Mouse (Mus musculus) hindbrain, embryonic 16.5 days (tissue): ENCODE measurements around the gene Tcea3. TPM values are rescaled to one million over a fixed set of nuclear protein-coding genes. Genes with fewer than 3 reads are reported as not detected.

Experiments
- ATAC-seq: fragments of 200-750 bp; cut with Nextera tagmentation; 2 replicates; pipeline ENCODE4 v1.8.0; 2017; ENCODE audit warnings: moderate TSS enrichment, moderate library complexity
- H3K27ac ChIP-seq: fragments of 300-500 bp; sonication (generic); 2 replicates; pipeline ENCODE4 v1.5.1; 2014; ENCODE audit warnings: low read depth, mild to moderate bottlenecking, control low read depth, low read length, moderate library complexity
- H3K27me3 ChIP-seq: fragments of 300-500 bp; sonication (generic); replicated peaks from 2 replicates; pipeline ENCODE4 v1.6.1; 2014; ENCODE audit warnings: low read length; ENCODE audit not compliant: control insufficient read depth, insufficient read depth
- H3K36me3 ChIP-seq: fragments of 300-500 bp; sonication (generic); 2 replicates; pipeline ENCODE4 v1.6.1; 2014; ENCODE audit warnings: mild to moderate bottlenecking, low read length, moderate library complexity, mixed read lengths; ENCODE audit not compliant: control insufficient read depth, insufficient read depth
- H3K4me1 ChIP-seq: fragments of 300-500 bp; sonication (generic); 2 replicates; pipeline ENCODE4 v1.6.1; 2014; ENCODE audit warnings: low read depth, low read length; ENCODE audit not compliant: control insufficient read depth, insufficient read depth
- H3K4me2 ChIP-seq: fragments of 300-500 bp; sonication (generic); 2 replicates; pipeline ENCODE4 v1.6.1; 2014; ENCODE audit warnings: mild to moderate bottlenecking, low read length, control low read depth, moderate library complexity
- H3K4me3 ChIP-seq: fragments of 300-500 bp; sonication (generic); 2 replicates; pipeline ENCODE4 v1.5.1; 2014; ENCODE audit warnings: mild to moderate bottlenecking, low read length, control low read depth, moderate library complexity
- H3K9ac ChIP-seq: fragments of 300-500 bp; sonication (generic); 2 replicates; pipeline ENCODE4 v1.6.1; 2014; ENCODE audit warnings: low read depth, mild to moderate bottlenecking, control low read depth, low read length, moderate library complexity
- H3K9me3 ChIP-seq: fragments of 300-500 bp; sonication (generic); 2 replicates; pipeline ENCODE4 v1.6.1; 2014; ENCODE audit warnings: mild to moderate bottlenecking, low read length, moderate library complexity; ENCODE audit not compliant: control insufficient read depth
- WGBS: fragments of 180-500 bp; shearing (Covaris S2); extraction: QIAGEN DNeasy Blood & Tissue Kit; methylation state at CpG from one replicate; pipeline ENCODE4 v1.1.7; 2014; 5-methylcytosine and 5-hydroxymethylcytosine counted together
- polyA plus RNA-seq: library from polyadenylated mRNA; unstranded; fragments of >200 nt; fragmentation: Nextera tagmentation; extraction: Ambion mirVana; gene quantifications from 2 replicates; pipeline ENCODE4 v1.2.1, GENCODE M21; 2015

The Tcea3 gene
- polyA plus RNA-seq, 1 experiment from 2014 or later: 2.1 TPM

DNA sequence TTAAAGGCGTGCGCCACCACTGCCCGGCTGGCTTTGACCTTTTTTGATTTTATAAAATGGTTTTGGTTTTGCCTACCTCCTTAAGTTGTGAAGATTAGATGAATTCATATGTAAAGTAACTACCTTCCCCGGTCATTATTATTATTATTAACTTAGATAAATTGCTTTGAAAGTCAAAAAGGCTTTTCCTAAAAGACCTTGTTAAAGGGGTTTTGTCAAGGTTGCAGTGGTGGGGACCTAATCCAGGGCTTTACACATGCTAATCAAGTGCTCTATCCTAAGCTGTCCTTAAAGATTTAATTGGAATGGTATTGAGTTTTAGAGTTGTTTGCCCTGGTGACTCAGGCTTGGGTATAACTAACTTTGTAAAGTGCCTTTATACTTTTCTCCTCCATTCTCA, 70.1 kb downstream of the Tcea3 start:
- H3K9ac ChIP-seq: no peak overlapping the region

GRCm38 (mm10) chr4:136320016-136320415, 72.5 kb downstream of the Tcea3 start:
- ATAC-seq: no peak
- Histone ChIP-seq H3K4me2 (no peak overlapping the region), H3K4me1 (no peaks in the 10 kb centered on the region; the same call in 1 of the 2 replicates), H3K27me3 (no peaks in the 10 kb centered on the region), H3K4me3 (no peak overlapping the region), H3K9me3 (no peaks in the 10 kb centered on the region), H3K27ac (no peak overlapping the region), H3K9ac (no peak overlapping the region), H3K36me3 (peaks cover 13% of the 10 kb centered on the region)
- 85% methylated on average over 4 of the region's 4 CpGs for WGBS

More for the DNA sequence above, 70.1 kb downstream of the Tcea3 start:
- Histone ChIP-seq H3K4me2 (no peak overlapping the region), H3K36me3 (peaks cover 13% of the 10 kb centered on the region), H3K27ac (no peak overlapping the region), H3K9me3 (no peaks in the 10 kb centered on the region), H3K27me3 (no peaks in the 10 kb centered on the region), H3K4me3 (no peak overlapping the region), H3K4me1 (peaks cover 16% of the 10 kb centered on the region)
- ATAC-seq: no peak
- 80% methylated on average over 4 of the region's 4 CpGs for WGBS

GRCm38 (mm10) chr4:136324226-136324625, 76.7 kb downstream of the Tcea3 start:
- WGBS: 67% methylated on average over 2 of the region's 2 CpGs
- no peak overlapping the region for H3K4me2 ChIP-seq
- ATAC-seq: no peak
- H3K4me3 ChIP-seq: no peak overlapping the region
- H3K4me1 ChIP-seq: no peaks in the 10 kb centered on the region
- no peaks in the 10 kb centered on the region for H3K27me3 ChIP-seq
- H3K36me3 ChIP-seq: peaks cover 13% of the 10 kb centered on the region
- H3K9me3 ChIP-seq: no peaks in the 10 kb centered on the region
- H3K27ac ChIP-seq: no peak overlapping the region
- H3K9ac ChIP-seq: no peak overlapping the region

Other genes with a start within 250 kb of the Tcea3 start
- gene Eloa, start 226.0 kb upstream of the Tcea3 start, polyA plus RNA-seq: 25.0 and 27.1 TPM in 2 replicates
- 233 and 244 TPM in 2 replicates for gene Rpl11, start 194.3 kb upstream of the Tcea3 start, polyA plus RNA-seq
- 214 and 226 TPM in 2 replicates for gene Id3, start 104.2 kb upstream of the Tcea3 start, polyA plus RNA-seq
- 3.4 TPM in 2 replicates for gene E2f2, start 75.3 kb upstream of the Tcea3 start, polyA plus RNA-seq
- 6.2 and 7.9 TPM in 2 replicates for gene Asap3, start 41.4 kb upstream of the Tcea3 start, polyA plus RNA-seq
- 35.2 and 44.8 TPM in 2 replicates for gene Zfp46, start 37.0 kb downstream of the Tcea3 start, polyA plus RNA-seq
- gene Hnrnpr, start 63.2 kb downstream of the Tcea3 start, polyA plus RNA-seq: 166 and 174 TPM in 2 replicates
- gene Htr1d, start 175.8 kb downstream of the Tcea3 start, polyA plus RNA-seq: 3.7 and 4.7 TPM in 2 replicates
- gene 6030445D17Rik, start 214.5 kb downstream of the Tcea3 start, polyA plus RNA-seq: 0.11 and 0.43 TPM in 2 replicates
- gene Luzp1, start 222.0 kb downstream of the Tcea3 start, polyA plus RNA-seq: 55.5 and 63.4 TPM in 2 replicates